Mouse (Mus musculus): ENCODE measurements around the gene Pitx1. TPM values are rescaled to one million over a fixed set of nuclear protein-coding genes. Genes with fewer than 3 reads are reported as not detected.

Gene Pitx1
- polyA plus RNA-seq, 1 experiment from 2014 or later, result 168 TPM

GRCm38 (mm10) chr13:55830081-55830832 lies 5.7 kb downstream of the Pitx1 start:
- ATAC-seq (ENCODE audit: insufficient read depth, low FRiP score, low read depth), result no peak
- Histone ChIP-seq H3K4me3 (replicated peaks) (peak overlapping the region; percentile 64), H3K36me3 (no peaks in the 10 kb centered on the region), H3K27ac (peak overlapping the region; percentile 96), H3K9ac (peak overlapping the region; percentile 86), H3K4me2 (peak overlapping the region; percentile 53), H3K27me3 (replicated peaks) (peaks cover 47% of the 10 kb centered on the region), H3K4me1 (peaks cover 21% of the 10 kb centered on the region; the same call in 1 of the 2 replicates), H3K9me3 (no peaks in the 10 kb centered on the region)
- under 1% methylated on average over 48 of the region's 48 CpGs for WGBS

- peaks cover 29% of the 10 kb centered on the region for H3K4me1 ChIP-seq
- no peak for ATAC-seq (ENCODE audit: insufficient read depth, low FRiP score, low read depth)
- peak overlapping the region; percentile 64 for H3K4me3 ChIP-seq (replicated peaks)
- WGBS, result 11% methylated on average over 12 of the region's 12 CpGs
- H3K27me3 ChIP-seq (replicated peaks), result peaks cover 54% of the 10 kb centered on the region
- H3K36me3 ChIP-seq, result no peaks in the 10 kb centered on the region
- peak overlapping the region; percentile 59 for H3K9ac ChIP-seq
- peak overlapping the region; percentile 58 for H3K4me2 ChIP-seq
- no peaks in the 10 kb centered on the region for H3K9me3 ChIP-seq
- H3K27ac ChIP-seq, result peak overlapping the region; percentile 75
Measured at GRCm38 (mm10) chr13:55829018-55829655, 6.9 kb downstream of the Pitx1 start.

GRCm38 (mm10) chr13:55828141-55829017 lies 7.6 kb downstream of the Pitx1 start:
- Histone ChIP-seq H3K4me1 (peaks cover 36% of the 10 kb centered on the region), H3K4me3 (replicated peaks) (peak overlapping the region; percentile 64), H3K27ac (peak overlapping the region; percentile 75), H3K27me3 (replicated peaks) (peaks cover 47% of the 10 kb centered on the region), H3K36me3 (no peaks in the 10 kb centered on the region), H3K9me3 (no peaks in the 10 kb centered on the region), H3K4me2 (peak overlapping the region; percentile 58), H3K9ac (peak overlapping the region; percentile 59)
- ATAC-seq (ENCODE audit: insufficient read depth, low FRiP score, low read depth), result no peak
- 6% methylated on average over 50 of the region's 50 CpGs for WGBS

DNA sequence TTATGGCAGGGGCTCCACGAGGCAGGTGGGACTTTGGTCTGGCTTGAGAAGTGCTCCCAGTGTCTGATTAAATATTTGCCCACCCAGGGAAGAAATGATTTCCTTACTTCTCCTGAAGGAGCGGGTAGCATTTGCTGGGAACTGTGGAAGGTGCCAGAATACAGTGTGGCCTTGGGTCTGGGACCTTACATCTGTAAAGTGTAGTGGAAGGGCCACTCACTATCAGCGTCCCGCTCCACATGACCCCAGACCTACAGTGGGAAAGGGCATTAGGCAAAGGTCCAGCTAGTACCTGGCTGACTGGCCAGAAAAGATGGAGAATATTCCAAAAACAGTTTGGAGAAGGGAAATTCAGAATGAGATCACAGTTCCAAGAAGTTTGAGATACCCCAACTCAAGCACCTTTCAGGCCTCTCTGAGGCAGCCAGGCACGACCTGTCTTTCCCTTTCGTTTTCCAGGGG lies 8.3 kb downstream of the Pitx1 start:
- H3K9me3 ChIP-seq, result no peaks in the 10 kb centered on the region
- H3K27ac ChIP-seq, result peak overlapping the region; percentile 75
- peak overlapping the region; percentile 64 for H3K4me3 ChIP-seq (replicated peaks)
- peak overlapping the region; percentile 59; the same call in 1 of the 2 replicates for H3K9ac ChIP-seq
- H3K4me2 ChIP-seq, result peak overlapping the region; percentile 58
- no peaks in the 10 kb centered on the region for H3K36me3 ChIP-seq
- H3K4me1 ChIP-seq, result peaks cover 37% of the 10 kb centered on the region
- peaks cover 40% of the 10 kb centered on the region for H3K27me3 ChIP-seq (replicated peaks)
- 16% methylated on average over 6 of the region's 6 CpGs for WGBS
- no peak for ATAC-seq (ENCODE audit: insufficient read depth, low FRiP score, low read depth)

DNA sequence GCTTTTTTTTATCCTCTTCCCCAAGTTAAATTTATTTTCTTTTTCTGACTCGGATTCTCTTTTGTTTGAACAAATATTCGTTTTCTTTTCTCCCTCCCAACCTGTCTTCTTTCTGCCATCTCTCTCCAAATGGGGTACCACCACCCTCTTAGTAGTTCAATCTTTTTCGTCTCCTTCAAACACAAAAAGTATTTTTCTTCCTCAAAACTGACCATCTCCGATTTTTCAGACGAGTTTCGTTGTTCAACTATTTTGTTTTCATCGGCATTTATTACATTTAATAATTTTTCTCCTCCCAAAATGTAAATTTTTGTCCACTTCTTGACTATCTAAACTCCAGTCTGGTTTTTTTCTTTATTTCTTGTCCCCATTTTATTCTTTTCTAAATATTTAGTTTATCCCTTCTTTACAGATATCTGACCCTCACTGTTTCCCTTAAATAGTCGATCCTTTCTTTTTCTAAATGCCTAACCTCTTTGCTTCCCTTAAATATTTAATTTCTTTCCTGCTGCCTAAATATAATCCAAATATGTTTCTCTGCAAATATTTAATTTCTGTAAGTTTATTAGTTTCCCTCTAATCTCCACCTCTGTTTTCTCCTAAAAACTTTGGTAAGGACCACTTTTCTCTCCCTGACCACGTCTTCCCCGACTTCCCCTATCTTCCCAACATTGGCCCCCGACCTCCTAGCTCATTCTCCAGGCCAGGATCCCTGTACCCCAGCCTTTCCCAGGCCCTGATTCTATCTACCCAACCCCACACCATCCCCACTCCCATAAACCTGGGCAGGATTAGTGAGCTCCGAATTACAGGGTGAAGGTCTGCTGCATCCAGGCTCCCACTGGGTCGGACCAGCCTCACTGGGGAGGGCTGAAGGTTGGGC lies 9.0 kb downstream of the Pitx1 start:
- WGBS, result 15% methylated on average over 13 of the region's 13 CpGs
- no peaks in the 10 kb centered on the region for H3K9me3 ChIP-seq
- H3K36me3 ChIP-seq, result no peaks in the 10 kb centered on the region
- H3K4me1 ChIP-seq, result peaks cover 37% of the 10 kb centered on the region
- H3K9ac ChIP-seq, result peak overlapping the region; percentile 59; the same call in 1 of the 2 replicates
- no peak for ATAC-seq (ENCODE audit: insufficient read depth, low FRiP score, low read depth)
- H3K27me3 ChIP-seq (replicated peaks), result peaks cover 33% of the 10 kb centered on the region
- peak overlapping the region; percentile 58 for H3K4me2 ChIP-seq
- H3K4me3 ChIP-seq (replicated peaks), result peak overlapping the region; percentile 64
- H3K27ac ChIP-seq, result peak overlapping the region; percentile 75

GRCm38 (mm10) chr13:55826008-55826671 lies 9.9 kb downstream of the Pitx1 start:
- Histone ChIP-seq H3K9ac (peak overlapping the region; percentile 33; the same call in 1 of the 2 replicates), H3K4me1 (peaks cover 32% of the 10 kb centered on the region)

GRCm38 (mm10) chr13:55825245-55825681 lies 10.7 kb downstream of the Pitx1 start:
- ATAC-seq (ENCODE audit: insufficient read depth, low FRiP score, low read depth), result 0 out of 2 replicates have a peak, but pooled peaks have one; percentile 3
- Histone ChIP-seq H3K4me2 (peak overlapping the region; percentile 54), H3K36me3 (no peaks in the 10 kb centered on the region), H3K9me3 (no peaks in the 10 kb centered on the region), H3K27ac (peak overlapping the region; percentile 71; the same call in 1 of the 2 replicates), H3K4me3 (replicated peaks) (peak overlapping the region; percentile 36), H3K9ac (0 out of 2 replicates have a peak overlapping the region, but pooled peaks have one; percentile 1), H3K4me1 (peaks cover 25% of the 10 kb centered on the region), H3K27me3 (replicated peaks) (peaks cover 30% of the 10 kb centered on the region)
- 10% methylated on average over 32 of the region's 32 CpGs for WGBS

More at GRCm38 (mm10) chr13:55826008-55826671, 9.9 kb downstream of the Pitx1 start:
- ATAC-seq (ENCODE audit: insufficient read depth, low FRiP score, low read depth), result no peak
- peak overlapping the region; percentile 55 for H3K27ac ChIP-seq
- peak overlapping the region; percentile 54 for H3K4me2 ChIP-seq
- H3K27me3 ChIP-seq (replicated peaks), result peaks cover 35% of the 10 kb centered on the region
- 13% methylated on average over 56 of the region's 56 CpGs for WGBS
- H3K9me3 ChIP-seq, result no peaks in the 10 kb centered on the region
- peak overlapping the region; percentile 36 for H3K4me3 ChIP-seq (replicated peaks)
- H3K36me3 ChIP-seq, result no peaks in the 10 kb centered on the region

DNA sequence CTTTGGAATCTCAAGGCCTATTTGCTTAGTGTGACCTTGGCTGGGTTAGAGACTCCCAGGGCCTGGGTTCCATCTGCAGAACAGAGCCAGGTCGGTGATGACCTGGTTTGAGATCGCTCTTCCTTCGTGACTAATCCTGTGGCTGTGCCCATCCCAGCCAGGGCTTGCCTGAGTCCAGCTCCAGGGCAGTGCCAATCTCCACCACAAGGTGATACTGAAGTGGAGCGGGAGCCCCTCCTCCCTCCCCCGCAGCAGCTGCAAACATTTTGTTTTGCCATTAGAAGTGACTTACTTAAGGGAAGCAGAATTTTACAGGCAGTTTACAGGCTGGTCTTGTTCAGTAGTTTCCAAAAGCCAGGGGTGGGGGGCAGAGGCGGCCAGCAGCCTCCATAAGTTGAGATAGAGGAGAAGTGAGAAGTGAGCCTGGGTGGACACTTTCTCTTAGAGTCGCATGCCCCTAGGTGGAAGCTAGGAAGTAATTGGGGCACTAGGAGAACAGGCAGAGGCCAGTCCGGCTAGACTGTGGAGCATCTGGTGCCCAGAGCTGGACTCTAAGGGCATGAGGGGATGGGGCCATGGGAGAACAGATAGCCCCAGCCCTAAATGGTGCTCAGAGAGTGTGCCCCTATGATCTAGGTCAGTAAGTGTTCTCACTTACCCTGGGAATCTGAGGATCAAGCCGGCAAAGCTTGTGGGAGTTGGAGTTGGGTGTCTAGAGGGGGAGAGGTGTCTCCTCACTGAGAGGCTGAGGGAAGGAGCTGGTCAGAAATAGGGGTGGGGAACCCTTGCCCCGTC lies 11.6 kb downstream of the Pitx1 start:
- ATAC-seq (ENCODE audit: insufficient read depth, low FRiP score, low read depth), result no peak
- Histone ChIP-seq H3K27ac (peak overlapping the region; percentile 51; the same call in 1 of the 2 replicates), H3K4me3 (replicated peaks) (peak overlapping the region; percentile 36), H3K9me3 (no peaks in the 10 kb centered on the region), H3K27me3 (replicated peaks) (peaks cover 30% of the 10 kb centered on the region), H3K4me2 (peak overlapping the region; percentile 54), H3K36me3 (no peaks in the 10 kb centered on the region), H3K4me1 (peaks cover 25% of the 10 kb centered on the region), H3K9ac (peak overlapping the region; percentile 2; the same call in 1 of the 2 replicates)
- 21% methylated on average over 10 of the region's 10 CpGs for WGBS

GRCm38 (mm10) chr13:55822499-55822898 lies 13.5 kb downstream of the Pitx1 start:
- H3K9me3 ChIP-seq, result no peaks in the 10 kb centered on the region
- peaks cover 18% of the 10 kb centered on the region; the same call in 1 of the 2 replicates for H3K4me1 ChIP-seq
- H3K27me3 ChIP-seq (replicated peaks), result peaks cover 21% of the 10 kb centered on the region
- H3K4me3 ChIP-seq (replicated peaks), result no peak overlapping the region
- no peak overlapping the region for H3K4me2 ChIP-seq
- no peak overlapping the region for H3K9ac ChIP-seq
- H3K27ac ChIP-seq, result no peak overlapping the region
- WGBS, result 60% methylated on average over 5 of the region's 5 CpGs
- H3K36me3 ChIP-seq, result no peaks in the 10 kb centered on the region
- no peak for ATAC-seq (ENCODE audit: insufficient read depth, low FRiP score, low read depth)

- Histone ChIP-seq H3K9ac (no peak overlapping the region), H3K27me3 (replicated peaks) (no peaks in the 10 kb centered on the region), H3K4me1 (no peaks in the 10 kb centered on the region), H3K9me3 (no peaks in the 10 kb centered on the region), H3K4me2 (no peak overlapping the region), H3K27ac (no peak overlapping the region), H3K4me3 (replicated peaks) (no peak overlapping the region), H3K36me3 (no peaks in the 10 kb centered on the region)
- WGBS, result 79% methylated on average over 6 of the region's 6 CpGs
- ATAC-seq (ENCODE audit: insufficient read depth, low FRiP score, low read depth), result no peak
Measured at GRCm38 (mm10) chr13:55814834-55815233, 21.2 kb downstream of the Pitx1 start.
